Mouse (Mus musculus) mouse trophoblast stem cell (cell line): Measurements from ENCODE around the gene Tmem178b.

ENCODE experiments used
- in situ Hi-C, 2 experiments: fragments of 300-500 bp; cut with MseI, MboI; formaldehyde crosslinking; loops; 2 replicates in 1 of 2; 3 replicates in 1 of 2; pipeline ENCODE4 v1.15.1; 2025

Tmem178b gene

GRCm38 (mm10) chr6:40263687-40264086 lies 390.6 kb downstream of the Tmem178b start:
- in situ Hi-C loops: no loop called here

DNA sequence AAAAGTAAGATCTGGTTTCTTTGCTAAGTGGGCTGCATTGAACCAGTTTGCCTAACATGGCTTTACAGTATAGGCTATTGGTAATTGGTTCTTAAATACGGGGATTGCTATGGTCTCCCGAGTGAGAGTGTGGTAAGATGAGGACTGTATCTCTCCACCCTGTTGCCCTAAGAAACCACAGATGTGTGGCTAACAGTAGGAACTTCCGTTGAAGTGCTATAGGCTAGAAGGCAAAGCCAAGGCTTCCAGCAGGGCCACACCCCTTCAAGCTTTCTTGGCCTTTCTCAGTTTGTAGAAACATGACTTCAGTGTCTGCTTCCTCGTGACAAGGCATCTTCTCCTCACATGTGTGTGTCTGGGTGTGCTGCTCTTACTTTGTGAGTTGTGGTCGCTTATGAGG lies 427.6 kb downstream of the Tmem178b start:
- in situ Hi-C loops: no loop called here

DNA sequence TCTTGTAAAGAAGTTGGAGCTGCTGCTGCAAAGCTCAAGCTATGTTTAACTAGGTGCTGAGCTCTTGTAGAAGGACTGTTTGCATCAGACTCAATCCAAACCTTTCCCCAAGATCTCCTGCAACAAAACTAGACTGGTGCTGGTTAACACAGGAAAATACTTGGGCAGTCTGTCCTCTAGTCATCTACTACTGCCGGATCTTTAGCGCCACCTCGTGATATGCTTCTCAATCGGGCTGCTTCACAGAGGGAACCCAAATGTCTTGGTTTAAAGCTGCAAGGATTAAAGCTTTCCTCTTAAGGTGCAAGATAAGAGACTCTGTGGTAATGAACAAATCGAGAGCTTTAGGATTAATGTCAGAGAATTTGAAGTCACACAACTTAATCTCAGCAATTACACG lies 430.3 kb downstream of the Tmem178b start:
- in situ Hi-C loops: no loop called here
